Mouse (Mus musculus): ENCODE measurements around the gene Baiap2. TPM values are rescaled to one million over a fixed set of nuclear protein-coding genes. Genes with fewer than 3 reads are reported as not detected.
A peak's percentile ranks its signal among the peaks of the same experiment; 100 is the strongest.

Gene Baiap2
- polyA plus RNA-seq, 1 experiment from 2014 or later, result 4.2 TPM

DNA sequence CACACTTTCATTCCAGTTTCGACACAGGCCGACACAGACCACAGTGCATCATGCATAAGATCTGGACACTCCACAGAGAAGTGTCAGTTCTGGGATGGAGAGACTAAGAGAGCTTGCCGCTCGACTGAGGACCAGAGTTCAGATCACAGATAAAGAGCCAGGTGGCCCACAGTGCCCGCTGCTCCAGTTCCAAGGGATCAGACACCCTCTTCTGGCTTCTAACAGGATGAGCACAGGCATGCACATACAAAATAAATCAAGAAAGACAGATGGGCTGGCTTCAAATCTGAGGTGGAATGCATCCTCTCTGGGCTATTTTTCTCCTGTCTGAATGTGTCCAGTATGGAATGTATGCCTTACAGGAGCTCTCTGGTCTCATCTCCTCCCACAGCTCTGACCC, 15.8 kb upstream of the Baiap2 start:
- Histone ChIP-seq H3K36me3 (ENCODE audit: control insufficient read depth, insufficient read depth) (no peaks in the 10 kb centered on the region), H3K4me3 (ENCODE audit: low read depth, low read length) (no peak overlapping the region), H3K9ac (ENCODE audit: low read depth, low read length) (no peak overlapping the region), H3K4me1 (replicated peaks; ENCODE audit: control insufficient read depth, insufficient read depth, low read length) (no peaks in the 10 kb centered on the region), H3K27ac (ENCODE audit: low read depth, low read length) (no peak overlapping the region), H3K9me3 (ENCODE audit: control insufficient read depth) (no peaks in the 10 kb centered on the region), H3K27me3 (replicated peaks; ENCODE audit: control insufficient read depth, insufficient read depth, low read length) (no peaks in the 10 kb centered on the region), H3K4me2 (replicated peaks; ENCODE audit: low read depth) (no peak overlapping the region)
- ATAC-seq, result no peak
- no peak for TF ChIP-seq CTCF (IDR thresholded peaks at IDR 0.05; ENCODE audit: low read depth)
- WGBS, result 62% methylated on average over 5 of the region's 5 CpGs

DNA sequence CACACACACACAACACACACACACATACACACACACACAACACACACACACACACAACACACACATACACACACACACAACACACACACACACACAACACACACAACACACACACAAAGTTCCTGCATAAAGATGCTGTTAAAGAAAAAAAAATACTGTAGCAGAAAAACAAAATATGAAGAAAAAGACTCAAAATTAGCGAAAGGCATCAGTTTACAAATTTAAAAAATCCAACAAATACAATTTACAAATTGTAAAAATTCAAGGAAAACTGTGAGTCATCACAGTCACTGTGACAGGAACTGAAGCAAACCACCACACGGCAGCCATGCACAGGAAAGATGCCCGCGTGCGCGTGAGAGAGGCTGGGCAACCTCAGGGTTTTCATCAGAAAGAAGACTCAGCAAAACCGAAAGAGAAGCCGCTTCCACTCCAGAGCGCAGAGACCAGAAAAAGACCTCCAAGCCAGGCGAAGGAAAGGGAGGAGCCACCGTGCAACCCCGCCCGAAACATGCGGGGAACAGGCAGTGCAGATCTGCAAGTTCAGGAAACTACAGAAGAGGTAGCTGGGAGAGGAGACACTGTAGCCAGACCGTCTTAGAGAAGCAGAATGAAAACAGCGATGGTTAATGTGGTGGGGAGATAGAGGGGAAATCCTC, 14.4 kb upstream of the Baiap2 start:
- Histone ChIP-seq H3K36me3 (ENCODE audit: control insufficient read depth, insufficient read depth) (no peaks in the 10 kb centered on the region), H3K27me3 (replicated peaks; ENCODE audit: control insufficient read depth, insufficient read depth, low read length) (no peaks in the 10 kb centered on the region), H3K4me2 (replicated peaks; ENCODE audit: low read depth) (peak overlapping the region; percentile 45), H3K27ac (ENCODE audit: low read depth, low read length) (no peak overlapping the region), H3K9ac (ENCODE audit: low read depth, low read length) (no peak overlapping the region), H3K4me3 (ENCODE audit: low read depth, low read length) (no peak overlapping the region), H3K4me1 (replicated peaks; ENCODE audit: control insufficient read depth, insufficient read depth, low read length) (no peaks in the 10 kb centered on the region), H3K9me3 (ENCODE audit: control insufficient read depth) (no peaks in the 10 kb centered on the region)
- 44% methylated on average over 16 of the region's 16 CpGs for WGBS
- ATAC-seq, result no peak
- TF ChIP-seq CTCF (IDR thresholded peaks at IDR 0.05; ENCODE audit: low read depth), result no peak

DNA sequence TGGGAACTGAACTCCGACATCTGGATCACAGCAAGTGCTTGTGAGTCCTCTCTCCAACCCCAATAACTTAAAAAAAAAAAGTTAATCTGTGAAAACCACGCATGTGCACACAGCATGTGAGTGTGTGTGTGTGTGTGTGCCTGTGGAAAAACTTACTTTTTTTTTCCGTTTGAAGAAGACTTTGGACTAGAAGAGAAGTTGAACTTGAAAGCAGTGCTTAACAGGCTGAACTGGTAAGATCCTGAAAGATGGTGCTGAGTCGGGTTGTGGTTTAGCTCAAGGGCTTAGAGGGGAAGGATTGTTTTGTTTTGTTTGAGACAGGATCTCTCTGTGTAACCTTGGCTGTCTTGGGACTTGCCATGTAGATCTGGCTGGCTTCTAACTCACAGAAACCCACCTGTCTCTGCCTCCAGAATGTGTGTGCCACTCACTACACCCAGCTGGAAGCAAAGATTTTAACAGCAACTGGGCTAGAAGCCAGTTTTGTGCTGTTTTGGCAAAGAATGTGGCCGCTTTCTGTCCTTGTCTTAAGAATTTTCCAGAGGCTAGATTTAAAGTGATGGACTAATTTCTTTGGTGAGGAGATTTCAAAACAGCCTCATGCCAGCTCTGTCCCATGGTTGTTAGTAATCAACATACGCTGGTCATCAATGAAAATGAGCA, 12.8 kb upstream of the Baiap2 start:
- no peaks in the 10 kb centered on the region for H3K4me1 ChIP-seq (replicated peaks; ENCODE audit: control insufficient read depth, insufficient read depth, low read length)
- 71% methylated on average over 6 of the region's 6 CpGs for WGBS
- ATAC-seq, result no peak
- H3K27me3 ChIP-seq (replicated peaks; ENCODE audit: control insufficient read depth, insufficient read depth, low read length), result no peaks in the 10 kb centered on the region
- H3K9me3 ChIP-seq (ENCODE audit: control insufficient read depth), result no peaks in the 10 kb centered on the region
- no peak overlapping the region for H3K4me2 ChIP-seq (replicated peaks; ENCODE audit: low read depth)
- no peak overlapping the region for H3K4me3 ChIP-seq (ENCODE audit: low read depth, low read length)
- H3K36me3 ChIP-seq (ENCODE audit: control insufficient read depth, insufficient read depth), result no peaks in the 10 kb centered on the region
- no peak overlapping the region for H3K27ac ChIP-seq (ENCODE audit: low read depth, low read length)
- H3K9ac ChIP-seq (ENCODE audit: low read depth, low read length), result no peak overlapping the region
- no peak for TF ChIP-seq CTCF (IDR thresholded peaks at IDR 0.05; ENCODE audit: low read depth)

- 77% methylated on average over 10 of the region's 10 CpGs for WGBS
- TF ChIP-seq CTCF (IDR thresholded peaks at IDR 0.05; ENCODE audit: low read depth), result no peak
Observed at GRCm38 (mm10) chr11:119931809-119932208, 10.8 kb upstream of the Baiap2 start.

DNA sequence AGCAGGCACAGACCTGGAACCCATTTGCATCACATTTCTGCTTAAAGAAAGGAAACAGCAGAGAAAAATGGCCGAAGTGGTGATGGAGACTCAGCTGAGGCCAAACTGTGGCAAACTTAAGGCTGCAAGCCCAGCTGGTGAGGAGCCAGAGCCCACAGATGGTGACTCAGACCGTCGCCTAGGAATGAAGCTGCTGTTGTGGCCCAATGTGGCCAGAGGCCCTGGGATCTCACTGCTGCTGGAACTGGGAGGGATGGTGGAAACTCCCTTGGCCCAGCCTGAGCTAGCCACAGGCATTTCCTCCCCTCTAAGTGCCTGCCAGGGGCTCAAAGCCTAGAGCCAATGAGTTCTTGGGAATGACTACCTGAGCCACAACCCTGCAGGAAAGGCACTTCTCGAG, 9.4 kb upstream of the Baiap2 start:
- ATAC-seq, result no peak
- no peak overlapping the region for H3K4me3 ChIP-seq (ENCODE audit: low read depth, low read length)
- no peak overlapping the region for H3K4me2 ChIP-seq (replicated peaks; ENCODE audit: low read depth)
- H3K9ac ChIP-seq (ENCODE audit: low read depth, low read length), result no peak overlapping the region
- H3K36me3 ChIP-seq (ENCODE audit: control insufficient read depth, insufficient read depth), result no peaks in the 10 kb centered on the region
- 61% methylated on average over 4 of the region's 4 CpGs for WGBS
- H3K9me3 ChIP-seq (ENCODE audit: control insufficient read depth), result no peaks in the 10 kb centered on the region
- no peak for TF ChIP-seq CTCF (IDR thresholded peaks at IDR 0.05; ENCODE audit: low read depth)
- 0 out of 2 replicates have a peak, but pooled peaks cover 5% of the 10 kb centered on the region for H3K4me1 ChIP-seq (replicated peaks; ENCODE audit: control insufficient read depth, insufficient read depth, low read length)
- no peak overlapping the region for H3K27ac ChIP-seq (ENCODE audit: low read depth, low read length)
- no peaks in the 10 kb centered on the region for H3K27me3 ChIP-seq (replicated peaks; ENCODE audit: control insufficient read depth, insufficient read depth, low read length)

More at GRCm38 (mm10) chr11:119931809-119932208, 10.8 kb upstream of the Baiap2 start:
- no peaks in the 10 kb centered on the region for H3K4me1 ChIP-seq (replicated peaks; ENCODE audit: control insufficient read depth, insufficient read depth, low read length)
- ATAC-seq, result no peak
- H3K9me3 ChIP-seq (ENCODE audit: control insufficient read depth), result no peaks in the 10 kb centered on the region
- H3K27me3 ChIP-seq (replicated peaks; ENCODE audit: control insufficient read depth, insufficient read depth, low read length), result no peaks in the 10 kb centered on the region
- H3K36me3 ChIP-seq (ENCODE audit: control insufficient read depth, insufficient read depth), result no peaks in the 10 kb centered on the region
- H3K9ac ChIP-seq (ENCODE audit: low read depth, low read length), result no peak overlapping the region
- H3K4me3 ChIP-seq (ENCODE audit: low read depth, low read length), result no peak overlapping the region
- H3K4me2 ChIP-seq (replicated peaks; ENCODE audit: low read depth), result no peak overlapping the region
- H3K27ac ChIP-seq (ENCODE audit: low read depth, low read length), result no peak overlapping the region

DNA sequence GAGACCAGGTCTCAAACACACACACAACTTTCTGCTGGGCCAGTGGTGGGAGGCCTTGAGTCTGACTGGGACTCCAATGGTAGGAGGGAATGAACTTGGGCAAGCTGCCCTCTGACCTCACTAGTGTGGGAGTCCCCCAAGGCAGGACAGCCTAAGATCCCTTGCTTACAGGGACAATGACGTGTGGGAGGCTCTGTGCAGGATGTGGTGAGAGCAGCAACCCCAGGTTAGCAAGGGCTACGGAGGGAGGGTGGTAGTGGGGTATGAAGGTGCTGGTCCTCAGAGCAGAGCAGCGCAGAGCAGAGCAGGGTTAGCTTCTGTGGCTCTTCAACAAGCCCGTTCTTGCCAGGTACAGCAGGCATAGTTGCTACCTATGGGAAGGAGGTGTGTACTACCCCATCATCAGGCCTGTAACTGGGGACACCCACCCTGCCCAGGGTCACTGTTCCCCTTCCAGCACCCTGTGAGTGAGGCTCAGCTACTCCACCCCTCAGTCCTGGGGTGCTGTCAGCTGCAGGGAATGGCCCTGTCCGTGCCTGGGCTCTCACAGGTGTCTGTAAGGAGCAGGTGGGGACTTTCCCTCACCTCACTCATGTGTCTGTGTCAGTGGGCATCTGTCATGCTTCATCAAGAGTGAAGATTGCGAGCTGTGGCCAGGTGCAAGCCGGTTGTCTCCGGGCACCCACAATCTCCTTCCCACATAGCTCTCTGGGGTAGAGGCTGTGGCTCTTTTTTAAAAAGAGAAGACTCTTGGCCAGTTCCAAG, 8.6 kb upstream of the Baiap2 start:
- no peak for ATAC-seq
- H3K4me3 ChIP-seq (ENCODE audit: low read depth, low read length), result no peak overlapping the region
- H3K9me3 ChIP-seq (ENCODE audit: control insufficient read depth), result no peaks in the 10 kb centered on the region
- H3K36me3 ChIP-seq (ENCODE audit: control insufficient read depth, insufficient read depth), result no peaks in the 10 kb centered on the region
- H3K27ac ChIP-seq (ENCODE audit: low read depth, low read length), result no peak overlapping the region
- no peaks in the 10 kb centered on the region for H3K27me3 ChIP-seq (replicated peaks; ENCODE audit: control insufficient read depth, insufficient read depth, low read length)
- H3K4me2 ChIP-seq (replicated peaks; ENCODE audit: low read depth), result no peak overlapping the region
- no peak for TF ChIP-seq CTCF (IDR thresholded peaks at IDR 0.05; ENCODE audit: low read depth)
- peaks cover 12% of the 10 kb centered on the region; the same call in 1 of the 2 replicates for H3K4me1 ChIP-seq (replicated peaks; ENCODE audit: control insufficient read depth, insufficient read depth, low read length)
- WGBS, result 87% methylated on average over 8 of the region's 8 CpGs
- no peak overlapping the region for H3K9ac ChIP-seq (ENCODE audit: low read depth, low read length)
